Mouse (Mus musculus) embryonic fibroblast, embryonic 13.5 days (primary cell): ENCODE measurements around the gene Phf24.

Experiments used
- CTCF ChIP-seq: IDR thresholded peaks from 2 replicates; pipeline ENCODE4 v1.5.1; 2011; ENCODE audit warnings: mild to moderate bottlenecking, control low read depth, low read length, moderate library complexity, borderline replicate concordance; ENCODE audit not compliant: insufficient read depth
- POLR2A ChIP-seq: IDR thresholded peaks from 2 replicates; pipeline ENCODE4 v1.6.1; 2011; ENCODE audit warnings: low read depth, mild to moderate bottlenecking, control low read depth, low read length, moderate library complexity

- TF ChIP-seq POLR2A (no peak), CTCF (no peak)
Measured at GRCm38 (mm10) chr4:42879829-42880676, 36.4 kb upstream of the Phf24 start.
